Mouse (Mus musculus) neural tube, embryonic 10.5 days (tissue): ENCODE results near the gene Vmn1r13.
"Not testable (repeated sequence)": the region's sequence is repeated elsewhere in the genome, so short reads cannot be mapped to it uniquely, and the experiment has no call there.

ENCODE experiments used
- DNase-seq: peaks from one replicate; pipeline ENCODE4 v3.0.0-alpha.2; 2017; ENCODE audit warnings: low spot score; ENCODE audit errors: extremely low spot score

The Vmn1r13 gene

GRCm38 (mm10) chr6:57202990-57203389 lies at the start of gene Vmn1r13:
Gene Vmn1r13, plus strand, starts transcription at chr6:57203290.
- DNase-seq: not testable (repeated sequence)

- no peak for DNase-seq
These were observed 46.5 kb upstream of the Vmn1r13 start, which contains the start of gene Vmn1r12 for GRCm38 (mm10) chr6:57156619-57157018. Gene Vmn1r12, plus strand, starts transcription at chr6:57156919.

GRCm38 (mm10) chr6:57190016-57190415 lies 13.1 kb upstream of the Vmn1r13 start:
- DNase-seq: not testable (repeated sequence)

GRCm38 (mm10) chr6:57231386-57231785 lies 28.3 kb downstream of the Vmn1r13 start, which contains the start of gene Vmn1r14:
Gene Vmn1r14, plus strand, starts transcription at chr6:57231686.
- no peak for DNase-seq

GRCm38 (mm10) chr6:57257652-57258051 lies 54.6 kb downstream of the Vmn1r13 start, which contains the start of gene Vmn1r15:
Gene Vmn1r15, plus strand, starts transcription at chr6:57257952.
- DNase-seq: no peak

- no peak for DNase-seq
These were observed 57.9 kb downstream of the Vmn1r13 start for GRCm38 (mm10) chr6:57260990-57261389.
